Mouse (Mus musculus) neural tube, embryonic 12.5 days (tissue): ENCODE measurements around the gene Dclk1. TPM values are rescaled to one million over a fixed set of nuclear protein-coding genes. Genes with fewer than 3 reads are reported as not detected.

Experiments
- ATAC-seq: fragments of 200-750 bp; cut with Nextera tagmentation; 2 replicates; pipeline ENCODE4 v1.8.0; 2017; ENCODE audit warnings: low read depth, mild to moderate bottlenecking, moderate TSS enrichment, moderate library complexity; ENCODE audit not compliant: low FRiP score
- H3K27ac ChIP-seq: fragments of 300-500 bp; sonication (generic); 2 replicates; pipeline ENCODE4 v1.5.1; 2016
- H3K27me3 ChIP-seq: fragments of 300-500 bp; sonication (generic); replicated peaks from 2 replicates; pipeline ENCODE4 v1.6.1; 2016; ENCODE audit warnings: mild to moderate bottlenecking
- H3K36me3 ChIP-seq: fragments of 300-500 bp; sonication (generic); 2 replicates; pipeline ENCODE4 v1.6.1; 2016; ENCODE audit warnings: mild to moderate bottlenecking
- H3K4me1 ChIP-seq: fragments of 300-500 bp; sonication (generic); 2 replicates; pipeline ENCODE4 v1.6.1; 2016
- H3K4me2 ChIP-seq: fragments of 300-500 bp; sonication (generic); replicated peaks from 2 replicates; pipeline ENCODE4 v1.6.1; 2016; ENCODE audit warnings: mild to moderate bottlenecking
- H3K4me3 ChIP-seq: fragments of 300-500 bp; sonication (generic); 2 replicates; pipeline ENCODE4 v1.5.1; 2016
- H3K9ac ChIP-seq: fragments of 300-500 bp; sonication (generic); 2 replicates; pipeline ENCODE4 v1.6.1; 2016; ENCODE audit warnings: mild to moderate bottlenecking
- H3K9me3 ChIP-seq: fragments of 300-500 bp; sonication (generic); 2 replicates; pipeline ENCODE4 v1.6.1; 2016; ENCODE audit warnings: mild to moderate bottlenecking
- WGBS: fragments of 180-500 bp; shearing (Covaris S2); methylation state at CpG from one replicate; pipeline ENCODE4 v1.1.7; 2016; 5-methylcytosine and 5-hydroxymethylcytosine counted together
- polyA plus RNA-seq: library from polyadenylated mRNA; unstranded; fragments of >200 nt; fragmentation: Nextera tagmentation; extraction: Ambion mirVana; gene quantifications from 2 replicates; pipeline ENCODE4 v1.2.1, GENCODE M21; 2016

Gene Dclk1
- polyA plus RNA-seq, 1 experiment from 2014 or later = 171 TPM

GRCm38 (mm10) chr3:55418845-55419244 lies 176.7 kb downstream of the Dclk1 start:
- Histone ChIP-seq H3K36me3 (no peaks in the 10 kb centered on the region), H3K4me2 (no peak overlapping the region), H3K27ac (no peak overlapping the region), H3K9me3 (no peaks in the 10 kb centered on the region), H3K27me3 (no peaks in the 10 kb centered on the region), H3K4me1 (peaks cover 23% of the 10 kb centered on the region), H3K4me3 (no peak overlapping the region), H3K9ac (no peak overlapping the region)
- WGBS = 63% methylated on average over 6 of the region's 6 CpGs
- peak; percentile 34; the same call in 1 of the 2 replicates for ATAC-seq

GRCm38 (mm10) chr3:55419334-55419733 lies 177.2 kb downstream of the Dclk1 start:
- Histone ChIP-seq H3K9me3 (no peaks in the 10 kb centered on the region), H3K36me3 (no peaks in the 10 kb centered on the region), H3K4me1 (peaks cover 27% of the 10 kb centered on the region), H3K4me2 (no peak overlapping the region), H3K27me3 (no peaks in the 10 kb centered on the region), H3K4me3 (no peak overlapping the region), H3K9ac (no peak overlapping the region), H3K27ac (0 out of 2 replicates have a peak overlapping the region, but pooled peaks have one; percentile 10)
- no peak for ATAC-seq
- 18% methylated on average over 3 of the region's 3 CpGs for WGBS

- no peak overlapping the region for H3K27ac ChIP-seq
- no peaks in the 10 kb centered on the region for H3K27me3 ChIP-seq
Observed at GRCm38 (mm10) chr3:55420436-55421083, 178.4 kb downstream of the Dclk1 start.

GRCm38 (mm10) chr3:55423640-55424397 lies 181.7 kb downstream of the Dclk1 start:
- H3K4me2 ChIP-seq = peak overlapping the region; percentile 39
- H3K9me3 ChIP-seq = no peaks in the 10 kb centered on the region
- no peak overlapping the region for H3K27ac ChIP-seq
- no peaks in the 10 kb centered on the region for H3K27me3 ChIP-seq
- no peak overlapping the region for H3K4me3 ChIP-seq
- no peaks in the 10 kb centered on the region for H3K36me3 ChIP-seq
- 24% methylated on average over 11 of the region's 11 CpGs for WGBS
- peak; percentile 89 for ATAC-seq
- H3K4me1 ChIP-seq = peaks cover 24% of the 10 kb centered on the region
- H3K9ac ChIP-seq = no peak overlapping the region

More at GRCm38 (mm10) chr3:55420436-55421083, 178.4 kb downstream of the Dclk1 start:
- WGBS = 61% methylated on average over 8 of the region's 8 CpGs
- no peak for ATAC-seq
- H3K4me2 ChIP-seq = no peak overlapping the region
- peaks cover 28% of the 10 kb centered on the region for H3K4me1 ChIP-seq
- H3K9ac ChIP-seq = no peak overlapping the region
- H3K4me3 ChIP-seq = no peak overlapping the region
- H3K36me3 ChIP-seq = no peaks in the 10 kb centered on the region
- H3K9me3 ChIP-seq = no peaks in the 10 kb centered on the region

- H3K27ac ChIP-seq = no peak overlapping the region
- 93% methylated on average over 2 of the region's 2 CpGs for WGBS
- no peak overlapping the region for H3K4me3 ChIP-seq
- no peak overlapping the region for H3K9ac ChIP-seq
- H3K4me2 ChIP-seq = no peak overlapping the region
- H3K27me3 ChIP-seq = no peaks in the 10 kb centered on the region
- H3K4me1 ChIP-seq = no peaks in the 10 kb centered on the region
- H3K36me3 ChIP-seq = no peaks in the 10 kb centered on the region
- no peaks in the 10 kb centered on the region for H3K9me3 ChIP-seq
- no peak for ATAC-seq
Observed at GRCm38 (mm10) chr3:55430022-55430549, 187.9 kb downstream of the Dclk1 start.

GRCm38 (mm10) chr3:55431223-55431622 lies 189.1 kb downstream of the Dclk1 start:
- 89% methylated on average over 3 of the region's 3 CpGs for WGBS
- Histone ChIP-seq H3K27me3 (no peaks in the 10 kb centered on the region), H3K9me3 (no peaks in the 10 kb centered on the region), H3K4me3 (no peak overlapping the region), H3K9ac (no peak overlapping the region), H3K27ac (no peak overlapping the region), H3K4me1 (no peaks in the 10 kb centered on the region), H3K4me2 (no peak overlapping the region), H3K36me3 (no peaks in the 10 kb centered on the region)
- no peak for ATAC-seq

- Histone ChIP-seq H3K4me3 (no peak overlapping the region), H3K4me1 (no peaks in the 10 kb centered on the region), H3K36me3 (no peaks in the 10 kb centered on the region), H3K27me3 (no peaks in the 10 kb centered on the region), H3K9me3 (no peaks in the 10 kb centered on the region), H3K4me2 (no peak overlapping the region), H3K9ac (no peak overlapping the region), H3K27ac (no peak overlapping the region)
- WGBS = 54% methylated on average over 1 of the region's 1 CpGs
- no peak for ATAC-seq
Observed at GRCm38 (mm10) chr3:55434276-55434675, 192.1 kb downstream of the Dclk1 start.

- Histone ChIP-seq H3K4me1 (no peaks in the 10 kb centered on the region), H3K9me3 (no peaks in the 10 kb centered on the region), H3K27ac (no peak overlapping the region), H3K4me3 (no peak overlapping the region), H3K36me3 (no peaks in the 10 kb centered on the region), H3K27me3 (no peaks in the 10 kb centered on the region), H3K9ac (no peak overlapping the region), H3K4me2 (no peak overlapping the region)
- ATAC-seq = no peak
- WGBS = 85% methylated on average over 7 of the region's 7 CpGs
Observed at GRCm38 (mm10) chr3:55438824-55439446, 196.8 kb downstream of the Dclk1 start.

- Histone ChIP-seq H3K27ac (no peak overlapping the region), H3K4me1 (no peaks in the 10 kb centered on the region), H3K4me3 (no peak overlapping the region), H3K4me2 (no peak overlapping the region), H3K27me3 (no peaks in the 10 kb centered on the region), H3K9me3 (no peaks in the 10 kb centered on the region), H3K9ac (no peak overlapping the region), H3K36me3 (no peaks in the 10 kb centered on the region)
- no peak for ATAC-seq
- WGBS = 69% methylated on average over 8 of the region's 8 CpGs
Observed at GRCm38 (mm10) chr3:55440342-55440741, 198.2 kb downstream of the Dclk1 start.

GRCm38 (mm10) chr3:55442012-55442645 lies 200.0 kb downstream of the Dclk1 start:
- ATAC-seq = no peak
- no peak overlapping the region for H3K4me3 ChIP-seq
- WGBS = 88% methylated on average over 11 of the region's 11 CpGs
- H3K9ac ChIP-seq = no peak overlapping the region
- H3K4me2 ChIP-seq = no peak overlapping the region
- H3K4me1 ChIP-seq = no peaks in the 10 kb centered on the region
- no peaks in the 10 kb centered on the region for H3K36me3 ChIP-seq
- H3K9me3 ChIP-seq = no peaks in the 10 kb centered on the region
- no peaks in the 10 kb centered on the region for H3K27me3 ChIP-seq
- no peak overlapping the region for H3K27ac ChIP-seq

GRCm38 (mm10) chr3:55443271-55443670 lies 201.1 kb downstream of the Dclk1 start:
- Histone ChIP-seq H3K27ac (no peak overlapping the region), H3K36me3 (no peaks in the 10 kb centered on the region), H3K4me3 (no peak overlapping the region), H3K9me3 (no peaks in the 10 kb centered on the region), H3K27me3 (no peaks in the 10 kb centered on the region), H3K4me1 (no peaks in the 10 kb centered on the region), H3K9ac (no peak overlapping the region), H3K4me2 (no peak overlapping the region)
- WGBS = 90% methylated on average over 8 of the region's 8 CpGs
- no peak for ATAC-seq

GRCm38 (mm10) chr3:55443725-55444124 lies 201.6 kb downstream of the Dclk1 start:
- Histone ChIP-seq H3K27me3 (no peaks in the 10 kb centered on the region), H3K36me3 (no peaks in the 10 kb centered on the region), H3K9ac (no peak overlapping the region), H3K4me1 (no peaks in the 10 kb centered on the region), H3K4me2 (no peak overlapping the region), H3K27ac (no peak overlapping the region), H3K4me3 (no peak overlapping the region), H3K9me3 (no peaks in the 10 kb centered on the region)
- WGBS = 87% methylated on average over 2 of the region's 2 CpGs
- ATAC-seq = no peak
